Mouse (Mus musculus) neural tube, embryonic 12.5 days (tissue): ENCODE measurements around the gene Gm49361. TPM values are rescaled to one million over a fixed set of nuclear protein-coding genes. Genes with fewer than 3 reads are reported as not detected.
A peak's percentile ranks its signal among the peaks of the same experiment; 100 is the strongest.
"Not testable (repeated sequence)": the region's sequence is repeated elsewhere in the genome, so short reads cannot be mapped to it uniquely, and the experiment has no call there.

Experiments
- ATAC-seq: fragments of 200-750 bp; cut with Nextera tagmentation; 2 replicates; pipeline ENCODE4 v1.8.0; 2017; ENCODE audit warnings: low read depth, mild to moderate bottlenecking, moderate TSS enrichment, moderate library complexity; ENCODE audit not compliant: low FRiP score
- H3K27ac ChIP-seq: fragments of 300-500 bp; sonication (generic); 2 replicates; pipeline ENCODE4 v1.5.1; 2016
- H3K27me3 ChIP-seq: fragments of 300-500 bp; sonication (generic); replicated peaks from 2 replicates; pipeline ENCODE4 v1.6.1; 2016; ENCODE audit warnings: mild to moderate bottlenecking
- H3K36me3 ChIP-seq: fragments of 300-500 bp; sonication (generic); 2 replicates; pipeline ENCODE4 v1.6.1; 2016; ENCODE audit warnings: mild to moderate bottlenecking
- H3K4me1 ChIP-seq: fragments of 300-500 bp; sonication (generic); 2 replicates; pipeline ENCODE4 v1.6.1; 2016
- H3K4me2 ChIP-seq: fragments of 300-500 bp; sonication (generic); replicated peaks from 2 replicates; pipeline ENCODE4 v1.6.1; 2016; ENCODE audit warnings: mild to moderate bottlenecking
- H3K4me3 ChIP-seq: fragments of 300-500 bp; sonication (generic); 2 replicates; pipeline ENCODE4 v1.5.1; 2016
- H3K9ac ChIP-seq: fragments of 300-500 bp; sonication (generic); 2 replicates; pipeline ENCODE4 v1.6.1; 2016; ENCODE audit warnings: mild to moderate bottlenecking
- H3K9me3 ChIP-seq: fragments of 300-500 bp; sonication (generic); 2 replicates; pipeline ENCODE4 v1.6.1; 2016; ENCODE audit warnings: mild to moderate bottlenecking
- WGBS: fragments of 180-500 bp; shearing (Covaris S2); methylation state at CpG from one replicate; pipeline ENCODE4 v1.1.7; 2016; 5-methylcytosine and 5-hydroxymethylcytosine counted together
- polyA plus RNA-seq: library from polyadenylated mRNA; unstranded; fragments of >200 nt; fragmentation: Nextera tagmentation; extraction: Ambion mirVana; gene quantifications from 2 replicates; pipeline ENCODE4 v1.2.1, GENCODE M21; 2016

Gm49361 gene
- polyA plus RNA-seq, 1 experiment from 2014 or later, result not detected

DNA sequence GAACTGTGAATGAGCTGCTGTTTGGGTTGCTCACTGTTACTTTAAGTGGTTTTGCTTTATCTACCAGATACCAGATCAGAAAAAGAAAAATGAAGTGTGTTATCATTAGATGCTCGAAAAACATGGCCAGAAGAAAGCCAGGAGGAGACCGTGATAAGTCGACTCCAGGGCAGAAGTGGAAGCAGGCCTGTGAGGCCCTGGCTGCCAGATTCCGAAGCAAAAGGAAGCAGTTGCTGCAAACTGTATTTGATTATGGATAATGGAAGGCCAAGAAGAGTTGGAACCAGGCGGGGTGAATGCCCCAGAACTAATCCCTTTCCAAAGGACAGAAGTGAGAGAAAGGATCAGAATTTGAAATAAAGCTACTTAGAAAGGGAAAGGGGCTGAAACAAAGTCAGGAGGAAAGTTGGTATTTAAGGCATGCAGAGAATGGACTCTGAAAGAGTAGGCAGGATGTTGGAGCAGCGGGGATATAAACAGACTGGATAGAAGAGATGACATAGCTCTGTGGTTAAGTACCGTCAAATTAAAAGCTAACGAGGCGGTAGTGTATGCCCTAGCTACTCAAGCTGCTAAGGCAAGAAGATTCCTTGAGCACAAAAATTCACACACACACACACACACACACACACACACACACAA lies 7.6 kb upstream of the Gm49361 start:
- Histone ChIP-seq H3K4me1 (no peaks in the 10 kb centered on the region), H3K9ac (no peak overlapping the region), H3K27me3 (no peaks in the 10 kb centered on the region), H3K4me3 (no peak overlapping the region), H3K9me3 (no peaks in the 10 kb centered on the region), H3K27ac (no peak overlapping the region), H3K36me3 (no peaks in the 10 kb centered on the region), H3K4me2 (no peak overlapping the region)
- 43% methylated on average over 9 of the region's 9 CpGs for WGBS
- no peak for ATAC-seq

DNA sequence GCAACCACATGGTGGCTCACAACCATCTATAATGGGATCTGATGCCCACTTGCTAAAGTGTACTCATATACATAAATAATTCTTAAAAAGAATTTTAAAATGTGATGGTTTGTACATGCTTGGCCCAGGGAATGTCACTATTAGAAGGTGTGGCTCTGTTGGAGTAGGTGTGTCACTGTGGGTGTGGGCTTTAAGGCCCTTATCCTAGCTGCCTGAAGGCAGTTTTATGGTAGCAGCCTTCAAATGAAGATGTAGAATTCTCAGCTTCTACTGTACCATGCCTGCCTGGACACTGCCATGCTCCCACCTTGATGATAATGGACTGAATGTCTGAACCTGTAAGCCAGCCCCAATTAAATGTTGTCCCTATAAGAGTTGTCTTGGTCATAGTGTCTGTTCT lies 5.1 kb upstream of the Gm49361 start:
- not testable (repeated sequence) for H3K4me3 ChIP-seq

DNA sequence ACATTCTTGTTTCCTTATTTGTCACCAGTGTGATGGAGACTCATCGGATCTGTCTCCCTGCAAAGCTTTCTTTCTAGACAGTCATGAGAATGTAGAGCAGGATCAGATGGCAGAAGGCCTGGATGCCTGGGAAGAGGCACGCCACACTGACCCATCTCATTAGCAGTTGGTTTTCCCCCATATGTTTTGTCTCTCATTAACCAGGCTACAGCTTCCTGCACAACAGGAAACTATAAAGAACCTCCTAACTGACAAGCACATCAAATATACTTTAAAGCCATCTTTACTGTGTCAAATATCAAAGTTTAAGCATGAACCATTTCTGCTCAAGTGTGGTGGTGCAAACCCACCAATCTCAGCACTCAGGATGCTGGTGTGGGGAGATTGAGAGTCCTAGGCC lies 3.6 kb upstream of the Gm49361 start:
- Histone ChIP-seq H3K27me3 (no peaks in the 10 kb centered on the region), H3K27ac (no peak overlapping the region), H3K9me3 (no peaks in the 10 kb centered on the region), H3K4me1 (0 out of 2 replicates have a peak, but pooled peaks cover 6% of the 10 kb centered on the region), H3K36me3 (no peaks in the 10 kb centered on the region), H3K4me2 (no peak overlapping the region), H3K9ac (no peak overlapping the region), H3K4me3 (no peak overlapping the region)
- WGBS, result 77% methylated on average over 2 of the region's 2 CpGs
- no peak for ATAC-seq

More for the DNA sequence above, 5.1 kb upstream of the Gm49361 start:
- H3K4me1 ChIP-seq, H3K27ac ChIP-seq, H3K36me3 ChIP-seq, H3K9me3 ChIP-seq, H3K9ac ChIP-seq, H3K27me3 ChIP-seq, ATAC-seq, H3K4me2 ChIP-seq: not testable (repeated sequence)

DNA sequence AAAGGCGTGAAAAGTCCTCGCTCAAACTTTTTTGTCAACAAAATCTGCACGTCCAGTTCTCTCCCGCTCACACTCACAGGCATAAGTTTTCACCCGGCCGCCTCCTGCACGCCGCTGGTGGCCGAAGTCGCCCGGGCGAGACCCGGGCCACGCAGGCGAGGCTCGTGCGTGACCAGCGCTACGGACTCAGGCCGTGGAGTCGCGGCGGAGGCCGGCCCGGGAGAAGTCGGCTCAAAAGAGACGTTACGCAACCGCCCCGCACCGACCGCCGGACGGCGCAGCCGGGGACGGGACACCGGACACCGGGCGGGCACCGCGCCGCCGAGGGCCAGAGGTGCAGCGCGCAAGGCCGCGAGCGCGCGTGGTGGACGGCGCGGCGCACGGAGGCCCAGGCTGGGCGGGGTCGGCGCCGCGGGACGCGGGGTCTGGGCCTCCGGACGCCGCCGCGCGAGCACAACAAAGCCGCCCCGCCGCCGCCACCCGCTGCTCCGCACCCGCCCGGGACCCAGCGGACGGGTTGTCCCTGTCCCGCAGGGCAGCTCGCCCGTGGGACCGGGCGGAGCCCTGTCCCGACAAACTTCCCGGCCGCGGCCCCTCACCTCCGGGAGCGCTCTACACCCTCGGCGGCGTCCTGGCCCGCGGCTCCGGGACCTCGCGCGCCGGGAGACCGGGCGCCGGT lies 473 bp downstream of the Gm49361 start:
- Histone ChIP-seq H3K4me1 (peaks cover 13% of the 10 kb centered on the region; the same call in 1 of the 2 replicates), H3K27ac (peak overlapping the region; percentile 64; the same call in 1 of the 2 replicates), H3K36me3 (no peaks in the 10 kb centered on the region), H3K9ac (peak overlapping the region; percentile 91), H3K9me3 (no peaks in the 10 kb centered on the region), H3K4me3 (peak overlapping the region; percentile 93), H3K27me3 (no peaks in the 10 kb centered on the region), H3K4me2 (peak overlapping the region; percentile 91)
- ATAC-seq, result peak; percentile 75
- WGBS, result under 1% methylated on average over 101 of the region's 103 CpGs

DNA sequence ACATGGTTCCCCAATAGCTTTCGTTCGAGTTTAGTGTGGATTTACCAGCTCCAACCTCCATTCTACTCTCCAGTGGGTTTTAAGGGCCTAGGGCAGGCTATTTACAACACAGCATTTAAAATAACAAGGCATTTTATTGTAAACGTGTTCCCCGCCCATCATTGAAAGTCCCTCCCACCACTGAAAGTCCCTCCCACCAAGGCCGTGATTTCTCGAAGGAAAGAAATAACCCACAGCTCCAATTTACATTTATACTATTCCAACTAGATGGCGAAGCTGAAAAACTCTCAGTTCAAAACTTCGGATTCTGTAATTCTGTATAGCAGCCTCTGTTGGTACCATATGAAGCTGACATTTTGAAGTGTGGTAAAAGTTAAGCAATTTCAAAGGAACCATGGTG lies 1.4 kb downstream of the Gm49361 start:
- Histone ChIP-seq H3K4me3 (peak overlapping the region; percentile 93), H3K9me3 (no peaks in the 10 kb centered on the region), H3K36me3 (no peaks in the 10 kb centered on the region), H3K27me3 (no peaks in the 10 kb centered on the region), H3K4me1 (peaks cover 13% of the 10 kb centered on the region; the same call in 1 of the 2 replicates), H3K4me2 (peak overlapping the region; percentile 91), H3K9ac (0 out of 2 replicates have a peak overlapping the region, but pooled peaks have one; percentile 91), H3K27ac (no peak overlapping the region)
- under 1% methylated on average over 8 of the region's 8 CpGs for WGBS
- ATAC-seq, result no peak

DNA sequence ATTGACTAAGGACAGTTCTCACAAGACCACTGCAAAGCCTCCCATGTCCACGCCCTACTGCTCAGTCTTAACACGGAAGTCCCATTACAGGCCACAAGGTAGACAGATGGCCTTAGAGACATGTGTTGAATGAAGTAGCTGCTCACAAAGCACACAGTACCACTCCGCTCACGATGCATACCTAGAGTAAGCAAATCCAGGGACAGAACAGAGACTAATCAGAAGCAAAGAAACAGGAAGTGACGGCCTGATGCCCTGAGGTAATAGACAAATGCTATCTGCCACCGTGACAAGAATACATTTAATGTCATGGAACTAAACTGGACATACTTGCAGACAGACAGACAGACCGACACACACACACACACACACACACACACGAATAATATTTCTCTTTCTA lies 5.3 kb downstream of the Gm49361 start:
- H3K4me3 ChIP-seq, result no peak overlapping the region
- H3K4me2 ChIP-seq, result no peak overlapping the region
- no peaks in the 10 kb centered on the region for H3K27me3 ChIP-seq
- no peak overlapping the region for H3K27ac ChIP-seq
- peaks cover 10% of the 10 kb centered on the region; the same call in 1 of the 2 replicates for H3K4me1 ChIP-seq
- H3K9ac ChIP-seq, result no peak overlapping the region
- no peaks in the 10 kb centered on the region for H3K36me3 ChIP-seq
- H3K9me3 ChIP-seq, result no peaks in the 10 kb centered on the region
- ATAC-seq, result no peak
- WGBS, result 84% methylated on average over 8 of the region's 8 CpGs

DNA sequence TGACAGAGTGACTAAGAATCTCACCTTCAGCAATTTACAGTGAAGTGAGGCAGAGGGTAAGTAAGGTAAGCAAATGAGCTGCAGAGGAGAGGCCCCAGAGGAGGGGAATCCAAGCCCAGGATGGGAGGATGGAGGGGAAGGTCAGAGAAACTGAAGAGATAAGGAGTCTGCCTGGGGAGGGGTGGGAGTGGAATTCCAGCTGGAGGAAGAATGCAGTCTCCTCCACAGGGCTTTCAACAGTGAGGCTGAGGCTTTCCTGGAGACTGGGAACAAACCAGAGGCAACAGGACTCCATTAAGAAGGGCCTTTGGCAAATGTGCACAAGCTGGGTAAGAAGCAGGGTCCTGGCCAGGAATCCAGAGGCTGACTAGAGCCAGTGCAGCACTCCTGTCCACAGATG lies 8.8 kb downstream of the Gm49361 start:
- Histone ChIP-seq H3K9ac (no peak overlapping the region), H3K36me3 (no peaks in the 10 kb centered on the region; the same call in 1 of the 2 replicates), H3K4me3 (no peak overlapping the region), H3K9me3 (no peaks in the 10 kb centered on the region), H3K27ac (no peak overlapping the region), H3K4me1 (peaks cover 18% of the 10 kb centered on the region), H3K4me2 (no peak overlapping the region), H3K27me3 (no peaks in the 10 kb centered on the region)
- no peak for ATAC-seq

DNA sequence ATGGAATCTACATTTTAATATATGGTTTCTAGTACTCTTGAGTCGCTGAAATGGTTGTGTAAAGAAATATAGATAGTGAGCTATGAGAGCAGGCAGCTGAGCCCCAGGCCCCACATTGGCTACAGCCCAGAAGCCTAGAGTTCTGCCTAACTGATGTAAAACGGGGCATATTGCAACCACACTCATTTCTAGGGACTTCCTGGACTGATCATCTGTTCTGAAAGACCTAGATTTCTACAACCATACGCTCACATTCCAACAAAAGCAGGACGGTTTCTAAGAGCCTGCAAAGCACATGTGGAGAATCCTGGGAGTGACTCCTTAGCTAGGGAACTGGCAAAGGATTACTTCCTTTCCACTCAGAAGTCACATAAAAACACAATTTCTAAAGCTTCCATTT lies 9.8 kb downstream of the Gm49361 start:
- Histone ChIP-seq H3K4me1 (peaks cover 22% of the 10 kb centered on the region), H3K4me2 (no peak overlapping the region), H3K27me3 (no peaks in the 10 kb centered on the region), H3K36me3 (no peaks in the 10 kb centered on the region; the same call in 1 of the 2 replicates), H3K9ac (no peak overlapping the region), H3K27ac (no peak overlapping the region), H3K9me3 (no peaks in the 10 kb centered on the region), H3K4me3 (no peak overlapping the region)
- no peak for ATAC-seq
- 81% methylated on average over 4 of the region's 4 CpGs for WGBS

DNA sequence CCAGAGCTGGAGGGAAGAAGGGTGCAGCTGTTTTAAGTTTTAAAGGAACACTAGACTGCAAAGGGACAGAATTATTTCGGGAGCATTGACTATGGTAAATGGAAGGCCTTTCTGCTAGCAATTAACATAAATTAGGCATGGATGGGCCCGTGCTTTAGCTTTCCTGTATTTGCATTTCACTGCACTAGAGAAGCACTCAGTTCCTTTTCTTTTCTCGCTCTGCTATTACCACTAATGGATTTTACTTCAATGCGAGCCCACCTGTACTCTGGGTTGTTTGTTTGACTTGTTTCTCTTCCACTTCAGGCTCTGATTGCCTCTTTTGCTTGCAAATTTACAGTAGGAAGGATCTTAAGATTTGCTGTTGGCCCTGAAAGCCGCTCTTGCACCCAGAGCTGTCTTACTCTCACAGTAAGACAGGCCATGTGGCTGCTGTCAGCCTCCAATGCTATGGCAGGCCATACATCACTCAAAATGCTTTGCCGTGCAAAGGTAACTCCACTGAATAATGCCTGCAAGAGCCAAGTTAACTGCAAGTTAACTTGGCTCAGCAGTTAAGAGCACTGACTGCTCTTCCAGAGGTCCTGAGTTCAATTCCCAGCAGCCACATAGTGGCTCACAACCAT lies 13.1 kb downstream of the Gm49361 start:
- no peaks in the 10 kb centered on the region; the same call in 1 of the 2 replicates for H3K36me3 ChIP-seq
- H3K9ac ChIP-seq, result no peak overlapping the region
- H3K27me3 ChIP-seq, result no peaks in the 10 kb centered on the region
- no peaks in the 10 kb centered on the region for H3K9me3 ChIP-seq
- H3K4me1 ChIP-seq, result peaks cover 38% of the 10 kb centered on the region
- peak; percentile 54 for ATAC-seq
- WGBS, result 24% methylated on average over 6 of the region's 6 CpGs
- no peak overlapping the region for H3K27ac ChIP-seq
- no peak overlapping the region for H3K4me3 ChIP-seq
- no peak overlapping the region for H3K4me2 ChIP-seq

DNA sequence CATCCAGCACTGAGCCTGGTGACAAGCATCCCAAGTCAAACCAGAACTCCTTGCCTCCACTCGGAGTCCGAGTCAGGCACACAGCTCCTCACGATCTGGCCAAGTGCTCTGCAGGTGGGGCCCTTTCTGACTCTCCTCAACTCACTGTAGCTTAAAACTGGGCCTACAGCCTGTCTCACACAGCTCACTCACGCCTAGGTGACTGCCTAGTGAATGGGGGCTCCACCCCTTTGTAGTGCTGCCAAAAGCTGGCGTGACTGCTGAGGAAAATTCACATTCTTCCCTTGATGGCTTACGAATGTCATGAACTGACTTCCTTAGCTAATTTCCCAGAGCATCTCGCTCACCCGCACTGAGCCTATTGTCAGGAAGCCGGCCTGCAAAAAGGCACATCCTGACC lies 15.4 kb downstream of the Gm49361 start:
- no peak overlapping the region for H3K9ac ChIP-seq
- H3K27ac ChIP-seq, result no peak overlapping the region
- no peak overlapping the region for H3K4me2 ChIP-seq
- H3K4me3 ChIP-seq, result no peak overlapping the region
- peaks cover 38% of the 10 kb centered on the region for H3K4me1 ChIP-seq
- 28% methylated on average over 9 of the region's 9 CpGs for whole genome bisulfite sequencing
- peaks cover 7% of the 10 kb centered on the region for H3K36me3 ChIP-seq
- H3K9me3 ChIP-seq, result peaks cover 6% of the 10 kb centered on the region; the same call in 1 of the 2 replicates
- no peaks in the 10 kb centered on the region for H3K27me3 ChIP-seq
- peak; percentile 46 for ATAC-seq

DNA sequence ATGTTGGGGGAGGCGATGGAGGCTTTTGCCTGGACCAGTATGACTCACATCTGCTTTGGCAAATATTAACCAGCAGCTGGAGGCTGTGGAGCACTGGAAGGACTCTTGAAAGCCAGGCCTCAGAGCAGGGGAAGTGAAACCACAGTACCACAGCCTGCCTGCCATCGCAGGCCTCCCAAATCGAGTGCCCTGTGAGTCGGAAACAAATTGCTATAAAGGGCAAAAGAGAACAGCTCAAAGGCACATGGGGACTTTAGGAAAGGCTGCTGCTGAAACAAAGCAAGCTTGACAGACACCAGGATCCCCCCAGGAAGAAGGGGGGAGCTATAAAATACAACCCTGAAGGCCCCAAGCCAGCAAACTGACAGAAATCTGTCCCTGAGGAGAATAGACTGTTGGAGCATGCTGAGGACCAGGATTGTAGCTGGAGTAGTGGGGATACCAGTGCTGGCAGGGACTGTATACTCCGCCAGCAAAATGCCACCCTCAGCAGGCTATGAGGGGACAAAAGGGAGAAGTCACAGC lies 15.9 kb downstream of the Gm49361 start:
- no peaks in the 10 kb centered on the region for H3K27me3 ChIP-seq
- H3K9me3 ChIP-seq, result peaks cover 6% of the 10 kb centered on the region; the same call in 1 of the 2 replicates
- H3K4me2 ChIP-seq, result no peak overlapping the region
- H3K4me1 ChIP-seq, result peaks cover 38% of the 10 kb centered on the region
- ATAC-seq, result peak; percentile 52
- no peak overlapping the region for H3K27ac ChIP-seq
- WGBS, result 39% methylated on average over 5 of the region's 5 CpGs
- no peak overlapping the region for H3K9ac ChIP-seq
- no peak overlapping the region for H3K4me3 ChIP-seq
- peaks cover 7% of the 10 kb centered on the region for H3K36me3 ChIP-seq

DNA sequence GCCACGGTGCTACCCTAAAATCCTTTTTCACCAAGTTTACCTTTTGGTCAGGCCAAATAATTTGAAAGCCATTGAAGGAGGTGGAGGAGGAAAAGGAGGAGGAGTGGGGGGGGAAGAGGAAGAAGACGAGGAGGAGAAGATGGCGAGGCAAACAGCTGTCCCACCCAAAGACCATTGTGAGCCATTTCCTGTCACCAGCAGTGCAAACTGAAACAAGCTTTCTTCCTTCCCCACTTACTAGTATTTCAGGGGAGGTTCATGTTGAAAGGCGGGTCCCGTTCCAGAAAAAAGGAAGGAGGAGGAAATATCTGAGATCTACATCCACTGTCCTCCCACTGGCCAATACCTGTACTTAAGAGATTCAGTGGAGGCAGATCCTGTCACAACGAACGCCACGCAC lies 16.5 kb downstream of the Gm49361 start:
- WGBS, result 82% methylated on average over 8 of the region's 8 CpGs
- Histone ChIP-seq H3K27me3 (no peaks in the 10 kb centered on the region), H3K4me1 (peaks cover 38% of the 10 kb centered on the region), H3K9me3 (peaks cover 6% of the 10 kb centered on the region; the same call in 1 of the 2 replicates), H3K4me3 (no peak overlapping the region), H3K27ac (no peak overlapping the region), H3K4me2 (no peak overlapping the region), H3K36me3 (peaks cover 8% of the 10 kb centered on the region), H3K9ac (no peak overlapping the region)
- ATAC-seq, result no peak
